Mouse (Mus musculus) erythroblast, embryonic 14.5 days (primary cell): ENCODE results near the gene Rnf187. TPM values are rescaled to one million over a fixed set of nuclear protein-coding genes. Genes with fewer than 3 reads are reported as not detected.

ENCODE experiments used
- H3K27me3 ChIP-seq: 2 replicates; pipeline ENCODE4 v1.6.1; 2012; ENCODE audit warnings: inconsistent platforms; ENCODE audit not compliant: control insufficient read depth
- H3K36me3 ChIP-seq: 2 replicates; pipeline ENCODE4 v1.6.1; 2012; ENCODE audit warnings: mild to moderate bottlenecking, inconsistent platforms; ENCODE audit not compliant: control insufficient read depth
- H3K4me1 ChIP-seq: 2 replicates; pipeline ENCODE4 v1.6.1; 2012; ENCODE audit warnings: inconsistent platforms; ENCODE audit not compliant: control insufficient read depth
- H3K4me3 ChIP-seq: replicated peaks from 2 replicates; pipeline ENCODE3; 2012; ENCODE audit warnings: moderate library complexity, mild to moderate bottlenecking, inconsistent platforms
- H3K9me3 ChIP-seq: 2 replicates; pipeline ENCODE4 v1.6.1; 2012; ENCODE audit warnings: low read length, inconsistent platforms, mixed read lengths; ENCODE audit not compliant: control insufficient read depth
- GATA1 ChIP-seq: IDR thresholded peaks from 2 replicates; pipeline ENCODE4 v1.6.1; 2012; ENCODE audit warnings: low read length, inconsistent platforms, mixed read lengths
- TAL1 ChIP-seq: IDR thresholded peaks from 3 replicates; pipeline ENCODE4 v1.6.1; 2012; ENCODE audit warnings: low read length, inconsistent platforms, mixed read lengths
- polyA plus RNA-seq: library from polyadenylated mRNA; stranded (reverse); fragments of >175 nt; gene quantifications from 2 replicates; pipeline ENCODE4 v1.2.3, GENCODE M21; 2012

Rnf187 gene
- 58.5 and 75.1 TPM in 2 replicates for polyA plus RNA-seq

DNA sequence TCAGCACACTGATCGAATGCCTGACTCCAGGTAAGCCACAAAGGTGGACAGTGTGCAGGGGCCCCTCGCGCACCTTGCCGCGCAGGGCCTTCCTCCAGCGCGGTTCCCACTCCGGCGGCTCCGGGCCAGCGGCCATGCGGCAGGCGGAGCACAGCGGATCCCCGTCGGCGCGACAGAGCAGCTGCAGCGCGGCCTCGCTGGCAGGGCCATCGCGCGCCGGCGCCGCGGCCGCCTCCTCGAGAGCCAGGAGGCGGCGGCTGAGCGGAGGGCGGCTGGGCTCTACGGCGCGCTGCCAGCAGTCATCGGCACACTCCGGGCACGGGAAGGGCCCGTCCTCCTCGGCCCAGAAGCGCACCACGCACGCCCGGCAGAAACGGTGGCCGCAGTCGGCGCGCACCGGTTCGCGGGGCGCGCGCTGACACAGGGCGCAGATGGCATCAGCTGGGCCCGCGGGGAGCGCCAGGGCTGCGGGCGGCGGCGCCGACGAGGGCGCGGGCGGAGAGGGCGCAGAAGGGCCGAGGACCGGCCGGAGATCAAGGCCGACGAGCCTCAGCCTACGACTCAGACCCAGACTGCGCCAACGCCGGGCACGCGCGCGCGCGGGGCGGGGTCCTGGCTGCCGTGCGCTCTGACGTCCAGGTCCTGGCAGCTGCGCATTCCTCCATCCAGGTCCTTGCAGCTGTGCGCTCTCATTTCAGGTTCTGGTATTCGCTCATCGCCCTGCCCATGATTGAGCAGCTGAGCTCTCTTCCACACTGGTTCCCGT lies at the start of gene Rnf187:
TSS of gene Rnf187 (minus strand) at position 595 of the 766 bp plus-strand sequence.
- Histone ChIP-seq H3K36me3 (peaks cover 39% of the 10 kb centered on the region), H3K9me3 (0 out of 2 replicates have a peak, but pooled peaks cover 2% of the 10 kb centered on the region), H3K4me3 (peak within 1 kb of the TSS; percentile 83), H3K4me1 (peaks cover 41% of the 10 kb centered on the region), H3K27me3 (peaks cover 25% of the 10 kb centered on the region)
- TF ChIP-seq GATA1, result no peak
- no peak for TF ChIP-seq TAL1

DNA sequence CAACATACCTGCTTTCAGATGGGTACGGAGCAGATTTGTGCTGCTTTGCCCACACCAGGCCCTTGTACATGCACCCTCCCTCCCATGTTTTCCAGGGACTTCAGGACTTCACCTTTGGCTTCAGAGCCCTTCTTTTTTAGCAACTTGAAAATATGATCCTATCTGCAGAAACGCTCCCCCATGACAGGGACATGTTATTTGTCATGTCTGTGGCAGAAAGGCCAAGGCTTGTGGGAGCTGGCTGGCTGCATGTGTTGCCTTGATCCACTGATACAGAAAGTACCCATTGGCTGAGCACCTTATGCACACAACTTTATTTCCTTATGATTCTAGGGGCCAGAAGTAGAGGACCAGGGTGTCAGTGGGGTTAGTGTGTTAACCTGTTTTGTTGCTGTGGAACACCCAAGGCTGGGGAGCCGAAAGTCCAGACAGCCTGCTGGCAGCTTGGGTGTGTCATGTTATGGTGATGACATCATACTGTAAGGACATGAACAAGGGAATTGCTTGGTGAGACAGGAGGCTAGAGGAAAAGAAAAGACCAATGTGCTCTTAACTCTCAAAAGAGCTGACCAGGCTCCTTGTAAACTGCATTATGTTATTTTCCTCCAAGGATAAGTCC lies 46.7 kb upstream of the Rnf187 start:
- no peaks in the 10 kb centered on the region for H3K9me3 ChIP-seq
- no peak for TF ChIP-seq GATA1
- no peak for TF ChIP-seq TAL1
- peaks cover 97% of the 10 kb centered on the region for H3K36me3 ChIP-seq
- H3K4me3 ChIP-seq, result no peak overlapping the region
- H3K4me1 ChIP-seq, result peaks cover 19% of the 10 kb centered on the region
- H3K27me3 ChIP-seq, result no peaks in the 10 kb centered on the region

DNA sequence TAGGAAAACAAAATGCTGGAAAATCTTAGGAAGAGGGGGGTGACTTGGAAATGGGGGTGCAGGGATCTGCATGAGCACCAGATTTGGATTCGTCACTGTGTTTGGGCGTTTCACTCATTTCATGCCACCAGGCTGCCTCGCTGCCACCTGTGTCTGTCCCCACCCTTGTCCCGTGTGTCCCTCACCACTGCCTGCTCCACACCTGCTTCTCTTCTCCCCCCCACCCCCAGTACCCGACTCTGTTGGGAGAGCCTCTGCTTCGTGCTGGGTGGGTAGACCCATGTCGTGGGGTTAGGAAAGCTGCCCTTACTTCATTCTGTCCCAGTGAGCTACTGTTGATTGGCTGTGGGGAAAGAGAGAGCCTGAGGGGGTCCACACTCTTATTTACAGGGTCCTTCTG lies 45.9 kb upstream of the Rnf187 start:
- H3K9me3 ChIP-seq, result no peaks in the 10 kb centered on the region
- H3K4me3 ChIP-seq, result no peak overlapping the region
- H3K4me1 ChIP-seq, result peaks cover 25% of the 10 kb centered on the region
- no peaks in the 10 kb centered on the region for H3K27me3 ChIP-seq
- peaks cover 95% of the 10 kb centered on the region for H3K36me3 ChIP-seq
- TF ChIP-seq GATA1, result no peak
- no peak for TF ChIP-seq TAL1

DNA sequence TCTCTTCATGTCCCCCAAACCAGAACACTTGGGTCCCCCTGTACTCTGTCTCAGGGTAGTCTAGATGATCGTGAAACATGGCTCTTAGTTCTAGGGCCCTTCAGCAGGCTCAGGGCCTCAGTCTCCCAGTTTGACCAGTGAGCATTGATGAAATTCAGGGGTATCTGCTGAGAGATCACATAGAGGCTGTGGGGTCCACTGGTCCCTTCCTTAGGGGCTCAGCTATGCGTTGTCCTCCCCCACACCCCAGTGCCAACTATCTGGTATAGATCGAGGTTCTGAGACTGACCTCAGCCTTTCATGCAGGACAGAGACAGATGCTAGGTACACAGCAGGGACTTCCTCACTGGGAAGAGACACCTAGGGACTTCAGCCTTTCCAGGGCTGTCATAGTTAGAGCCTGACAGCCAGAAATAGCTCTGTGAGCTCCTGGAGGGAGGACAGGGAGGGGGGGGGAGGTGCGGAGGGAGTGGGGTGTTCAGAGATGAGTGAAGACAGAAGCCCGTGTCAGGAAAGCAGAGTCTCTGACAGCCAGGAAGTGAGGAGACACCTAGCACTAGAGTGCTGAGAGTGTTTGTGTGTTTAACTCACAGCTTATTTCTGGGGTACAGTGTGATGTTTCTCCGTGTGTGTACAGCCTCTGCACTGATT lies 45.1 kb upstream of the Rnf187 start:
- Histone ChIP-seq H3K9me3 (no peaks in the 10 kb centered on the region), H3K36me3 (peaks cover 90% of the 10 kb centered on the region), H3K4me1 (peaks cover 34% of the 10 kb centered on the region), H3K27me3 (no peaks in the 10 kb centered on the region), H3K4me3 (no peak overlapping the region)
- TF ChIP-seq GATA1, result no peak
- no peak for TF ChIP-seq TAL1

DNA sequence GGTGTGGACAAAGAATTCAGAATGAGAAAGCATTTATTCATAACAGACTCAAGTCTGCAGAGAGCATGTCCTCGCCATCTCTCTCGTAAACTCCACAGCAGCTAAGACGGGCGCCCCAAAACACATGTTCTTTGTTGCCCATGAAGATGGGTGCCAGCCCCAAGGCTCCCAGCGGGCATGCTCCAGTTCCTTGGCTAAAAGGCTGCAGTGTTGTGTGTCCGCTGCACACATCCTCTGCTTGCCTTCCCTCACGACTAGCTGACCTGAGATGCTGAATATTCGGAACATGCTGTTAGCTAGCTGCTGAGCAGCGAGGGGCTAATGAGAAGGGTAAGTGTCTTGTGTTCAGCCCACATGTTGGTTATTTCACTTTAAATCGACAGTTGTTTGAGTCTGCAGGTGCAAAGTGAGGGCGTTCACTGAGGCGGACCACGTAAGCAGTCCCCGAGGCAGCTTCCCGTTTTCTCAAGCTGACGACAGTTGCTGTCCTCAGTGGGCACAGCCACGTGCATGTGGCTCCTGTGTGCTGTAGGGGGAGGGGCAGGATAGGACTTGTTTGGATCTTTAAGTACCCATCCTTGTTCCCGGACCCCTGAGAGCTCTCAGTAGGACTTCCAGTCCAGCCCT lies 43.9 kb upstream of the Rnf187 start:
- peaks cover 42% of the 10 kb centered on the region for H3K4me1 ChIP-seq

DNA sequence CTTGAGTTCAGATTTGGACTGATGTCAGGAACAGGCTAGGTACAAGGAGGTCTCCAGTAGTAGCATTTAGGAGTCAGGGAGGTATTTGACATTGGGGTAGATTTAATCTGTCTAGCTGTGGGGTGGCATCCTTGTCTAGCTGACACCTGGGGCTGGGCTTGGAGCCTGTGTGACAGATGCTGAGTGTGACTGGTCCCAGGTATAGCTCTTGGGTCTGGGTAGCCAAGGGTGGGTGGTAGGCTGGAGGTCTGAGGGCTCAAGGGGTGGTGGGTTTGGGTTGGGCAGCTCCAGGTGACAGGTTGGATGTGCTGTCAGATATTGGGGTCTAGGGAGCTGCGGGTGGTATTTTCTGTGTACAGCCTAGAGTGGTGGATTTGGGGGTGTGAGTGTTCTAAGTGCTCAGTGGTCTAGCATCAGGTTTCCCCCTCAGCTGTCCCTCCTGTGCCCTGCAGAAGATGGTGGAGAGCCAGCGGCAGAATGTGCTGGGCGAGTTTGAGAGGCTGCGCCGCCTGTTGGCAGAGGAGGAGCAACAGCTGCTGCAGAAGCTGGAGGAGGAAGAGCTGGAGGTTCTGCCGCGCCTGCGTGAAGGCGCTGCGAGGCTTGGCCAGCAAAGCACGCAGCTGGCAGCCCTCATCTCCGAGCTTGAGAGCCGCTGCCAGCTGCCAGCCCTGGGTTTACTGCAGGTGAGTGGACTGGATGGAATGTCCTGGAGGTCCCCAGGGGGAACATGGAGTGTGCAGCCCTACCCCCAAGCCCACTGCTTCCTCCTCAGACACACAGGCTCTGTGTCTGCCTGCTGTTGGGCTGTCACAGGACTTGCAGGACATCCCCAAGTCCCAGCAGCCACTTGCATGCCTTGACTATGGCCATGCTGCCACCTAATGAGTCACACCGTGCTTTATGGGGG lies 43.1 kb upstream of the Rnf187 start:
- no peak for TF ChIP-seq TAL1
- no peak for TF ChIP-seq GATA1
- peaks cover 46% of the 10 kb centered on the region for H3K4me1 ChIP-seq
- H3K36me3 ChIP-seq, result peaks cover 69% of the 10 kb centered on the region
- H3K27me3 ChIP-seq, result no peaks in the 10 kb centered on the region
- no peak overlapping the region for H3K4me3 ChIP-seq
- H3K9me3 ChIP-seq, result no peaks in the 10 kb centered on the region

More for the DNA sequence above, 43.9 kb upstream of the Rnf187 start:
- TF ChIP-seq TAL1, result no peak
- TF ChIP-seq GATA1, result no peak
- no peaks in the 10 kb centered on the region for H3K9me3 ChIP-seq
- H3K4me3 ChIP-seq, result no peak overlapping the region
- peaks cover 77% of the 10 kb centered on the region for H3K36me3 ChIP-seq
- H3K27me3 ChIP-seq, result no peaks in the 10 kb centered on the region

DNA sequence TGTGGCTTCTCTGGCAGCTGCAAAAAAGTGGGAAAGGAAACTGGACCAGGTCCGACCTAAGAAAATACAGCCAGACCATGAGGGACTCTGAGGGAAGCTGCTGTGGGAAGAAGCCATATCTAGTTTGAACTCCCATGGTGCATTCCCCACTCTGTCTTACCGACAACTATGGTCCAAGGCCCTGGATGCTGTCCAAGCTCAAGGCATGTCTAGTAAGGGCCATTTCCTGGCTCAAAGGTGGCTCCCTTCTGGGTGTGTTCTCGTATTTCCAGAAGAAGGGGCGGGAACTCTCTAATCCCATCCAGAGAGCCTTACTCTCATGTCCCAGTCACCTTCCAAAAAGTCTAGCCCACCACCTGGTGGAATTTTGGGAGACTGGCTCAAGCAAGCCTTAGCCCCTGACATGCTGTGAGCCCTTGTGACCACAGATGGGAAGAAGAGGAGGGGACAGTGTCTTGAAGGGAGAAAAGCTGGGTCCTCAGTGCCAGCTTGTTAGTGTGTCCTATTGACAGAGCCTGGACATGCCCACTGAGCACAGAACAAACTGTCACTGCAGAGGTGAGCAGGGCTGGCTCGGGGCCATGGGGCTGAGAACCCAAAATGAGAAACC lies 41.8 kb upstream of the Rnf187 start:
- H3K4me3 ChIP-seq, result no peak overlapping the region
- no peaks in the 10 kb centered on the region for H3K27me3 ChIP-seq
- H3K4me1 ChIP-seq, result peaks cover 51% of the 10 kb centered on the region
- H3K36me3 ChIP-seq, result peaks cover 56% of the 10 kb centered on the region
- no peaks in the 10 kb centered on the region for H3K9me3 ChIP-seq
- no peak for TF ChIP-seq TAL1
- TF ChIP-seq GATA1, result no peak

DNA sequence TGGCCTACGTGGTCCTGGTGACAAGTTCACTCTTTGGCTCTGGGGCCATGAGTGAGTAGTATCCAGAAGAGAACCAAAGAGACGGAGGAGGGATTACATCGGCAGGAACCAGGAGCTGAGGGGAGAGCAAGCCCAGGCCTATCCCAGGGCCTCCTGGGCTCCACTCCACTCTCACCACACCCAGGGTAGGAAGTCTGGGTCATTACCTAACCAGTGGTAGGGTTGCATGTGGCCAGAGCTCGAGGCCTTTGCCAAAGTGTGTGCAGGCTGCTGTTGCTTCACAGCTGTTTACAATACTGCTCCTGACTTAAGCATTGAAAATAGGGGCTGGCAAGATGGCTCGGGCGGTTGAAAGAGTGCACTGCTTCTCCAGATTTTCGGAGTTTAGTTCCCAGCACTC lies 40.9 kb upstream of the Rnf187 start:
- peaks cover 55% of the 10 kb centered on the region for H3K4me1 ChIP-seq
- TF ChIP-seq TAL1, result no peak
- no peaks in the 10 kb centered on the region for H3K27me3 ChIP-seq
- no peaks in the 10 kb centered on the region for H3K9me3 ChIP-seq
- H3K36me3 ChIP-seq, result peaks cover 49% of the 10 kb centered on the region
- peak overlapping the region; percentile 70 for H3K4me3 ChIP-seq
